Mouse (Mus musculus) CH12.LX (cell line): ENCODE data around the gene Prr15. TPM values are rescaled to one million over a fixed set of nuclear protein-coding genes. Genes with fewer than 3 reads are reported as not detected.
A peak's percentile ranks its signal among the peaks of the same experiment; 100 is the strongest.

ENCODE experiments used
- DNase-seq: peaks from one replicate; pipeline ENCODE4 v3.0.0-alpha.2; 2013; ENCODE audit errors: extremely low read depth
- H3K27ac ChIP-seq: 2 replicates; pipeline ENCODE4 v1.5.1; 2012; ENCODE audit warnings: low read depth, mild to moderate bottlenecking, control low read depth, moderate library complexity; ENCODE audit not compliant: insufficient read depth
- H3K27me3 ChIP-seq: replicated peaks from 2 replicates; pipeline ENCODE3; 2012; ENCODE audit warnings: inconsistent platforms
- H3K36me3 ChIP-seq, 2 experiments: replicated peaks in 1 of 2; 2 replicates each; pipeline versions ENCODE3 to v1.6.1; 2012; ENCODE audit warnings: inconsistent platforms in 1 of 2, low read length in 1 of 2, mild to moderate bottlenecking in 1 of 2, mixed read lengths in 1 of 2, moderate library complexity in 1 of 2; ENCODE audit not compliant: control insufficient read depth in 1 of 2, insufficient read depth in 1 of 2
- H3K4me1 ChIP-seq, 2 experiments: 2 replicates each; pipeline ENCODE4 v1.6.1; 2012; ENCODE audit warnings: inconsistent platforms in 1 of 2, moderate library complexity in 1 of 2; ENCODE audit not compliant: insufficient read depth in 2 of 2, control insufficient read depth in 1 of 2
- H3K4me2 ChIP-seq: 2 replicates; pipeline ENCODE4 v1.6.1; 2012; ENCODE audit warnings: low read depth, mild to moderate bottlenecking, control low read depth; ENCODE audit not compliant: poor library complexity, insufficient read depth, severe bottlenecking
- H3K4me3 ChIP-seq, 3 experiments: fragments of 150-350 bp in 1 of 3; sonication (generic) in 1 of 3; replicated peaks in 1 of 3; 2 replicates each; pipeline versions ENCODE3 to v1.5.1; 2011 to 2012; ENCODE audit warnings: low read depth in 2 of 3, low read length in 2 of 3, mild to moderate bottlenecking in 2 of 3, moderate library complexity in 2 of 3, control low read depth in 1 of 3, improper control_type of control experiment in 1 of 3, inconsistent platforms in 1 of 3, mixed read lengths in 1 of 3; ENCODE audit not compliant: poor library complexity in 1 of 3
- H3K79me2 ChIP-seq: replicated peaks from 2 replicates; pipeline ENCODE4 v1.6.1; 2012; ENCODE audit warnings: mild to moderate bottlenecking, moderate library complexity; ENCODE audit not compliant: control insufficient read depth, poor library complexity, insufficient read depth, severe bottlenecking; ENCODE audit errors: extremely low read depth
- H3K9ac ChIP-seq: 2 replicates; pipeline ENCODE4 v1.6.1; 2012; ENCODE audit warnings: low read depth, mild to moderate bottlenecking, control low read depth, moderate library complexity; ENCODE audit not compliant: insufficient read depth
- H3K9me3 ChIP-seq: replicated peaks from 2 replicates; pipeline ENCODE3; 2012; ENCODE audit warnings: low read length, inconsistent platforms, mixed read lengths
- BHLHE40 ChIP-seq: IDR thresholded peaks from 2 replicates; pipeline ENCODE4 v1.6.1; 2011; ENCODE audit warnings: mild to moderate bottlenecking, low read depth, low read length, improper control_type of control experiment
- CHD1 ChIP-seq: IDR thresholded peaks from 2 replicates; pipeline ENCODE4 v1.6.1; 2012; ENCODE audit warnings: low read depth, low read length, improper control_type of control experiment, inconsistent platforms
- CHD2 ChIP-seq: IDR thresholded peaks from 2 replicates; pipeline ENCODE4 v1.6.1; 2011; ENCODE audit warnings: low read length, improper control_type of control experiment
- CTCF ChIP-seq, 2 experiments: IDR thresholded peaks in 1 of 2; conservative IDR thresholded peaks in 1 of 2; 2 replicates each; pipeline ENCODE4 v1.5.1; 2011 to 2012; ENCODE audit warnings: low read depth in 2 of 2, low read length in 2 of 2, improper control_type of control experiment in 1 of 2, inconsistent platforms in 1 of 2, mild to moderate bottlenecking in 1 of 2, moderate library complexity in 1 of 2
- E2F4 ChIP-seq: IDR thresholded peaks from 2 replicates; pipeline ENCODE4 v1.6.1; 2011; ENCODE audit warnings: low read depth, low read length, improper control_type of control experiment; ENCODE audit not compliant: insufficient replicate concordance
- ETS1 ChIP-seq: conservative IDR thresholded peaks from 2 replicates; pipeline ENCODE4 v1.6.1; 2012; ENCODE audit warnings: low read depth, mild to moderate bottlenecking, inconsistent platforms, low read length, improper control_type of control experiment, moderate library complexity
- HCFC1 ChIP-seq: IDR thresholded peaks from 2 replicates; pipeline ENCODE4 v1.6.1; 2012; ENCODE audit warnings: low read depth, mild to moderate bottlenecking, inconsistent platforms, low read length, improper control_type of control experiment
- IRF4 ChIP-seq: IDR thresholded peaks from 2 replicates; pipeline ENCODE4 v1.6.1; 2014; ENCODE audit warnings: low read depth, mild to moderate bottlenecking, inconsistent platforms, low read length, improper control_type of control experiment
- MAFK ChIP-seq: IDR thresholded peaks from 2 replicates; pipeline ENCODE4 v1.6.1; 2011; ENCODE audit warnings: low read length, improper control_type of control experiment; ENCODE audit not compliant: insufficient replicate concordance
- MEF2A ChIP-seq: IDR thresholded peaks from 2 replicates; pipeline ENCODE4 v1.6.1; 2014; ENCODE audit warnings: low read depth, mild to moderate bottlenecking, inconsistent platforms, low read length, improper control_type of control experiment, borderline replicate concordance
- MXI1 ChIP-seq: IDR thresholded peaks from 2 replicates; pipeline ENCODE4 v1.6.1; 2011; ENCODE audit warnings: mild to moderate bottlenecking, low read depth, low read length, improper control_type of control experiment
- MYC ChIP-seq: IDR thresholded peaks from 2 replicates; pipeline ENCODE4 v1.6.1; 2011; ENCODE audit warnings: low read depth, mild to moderate bottlenecking, improper control_type of control experiment, low read length
- NELFE ChIP-seq: IDR thresholded peaks from 2 replicates; pipeline ENCODE4 v1.6.1; 2011; ENCODE audit warnings: low read depth, low read length, improper control_type of control experiment
- PAX5 ChIP-seq: IDR thresholded peaks from 2 replicates; pipeline ENCODE4 v1.6.1; 2012; ENCODE audit warnings: low read length, inconsistent platforms, mixed read lengths
- POLR2AphosphoS2 ChIP-seq: IDR thresholded peaks from 2 replicates; pipeline ENCODE4 v1.6.1; 2011; ENCODE audit warnings: low read depth, low read length, improper control_type of control experiment
- RAD21 ChIP-seq: IDR thresholded peaks from 2 replicates; pipeline ENCODE4 v1.6.1; 2011; ENCODE audit warnings: low read depth, mild to moderate bottlenecking, low read length, improper control_type of control experiment, moderate library complexity
- RCOR1 ChIP-seq: conservative IDR thresholded peaks from 2 replicates; pipeline ENCODE4 v1.6.1; 2012; ENCODE audit warnings: low read depth, mild to moderate bottlenecking, inconsistent platforms, low read length, improper control_type of control experiment
- SIN3A ChIP-seq: IDR thresholded peaks from 2 replicates; pipeline ENCODE4 v1.6.1; 2012; ENCODE audit warnings: low read length, improper control_type of control experiment, inconsistent platforms
- SMC3 ChIP-seq: IDR thresholded peaks from 2 replicates; pipeline ENCODE4 v1.6.1; 2011; ENCODE audit warnings: low read depth, low read length, improper control_type of control experiment
- TBP ChIP-seq: conservative IDR thresholded peaks from 2 replicates; pipeline ENCODE4 v1.6.1; 2011; ENCODE audit warnings: low read depth, low read length, improper control_type of control experiment
- TCF12 ChIP-seq: IDR thresholded peaks from 2 replicates; pipeline ENCODE4 v1.6.1; 2014; ENCODE audit warnings: low read depth, mild to moderate bottlenecking, inconsistent platforms, low read length, improper control_type of control experiment
- USF1 ChIP-seq: IDR thresholded peaks from 2 replicates; pipeline ENCODE4 v1.6.1; 2014; ENCODE audit warnings: low read depth, mild to moderate bottlenecking, inconsistent platforms, low read length, improper control_type of control experiment
- USF2 ChIP-seq: conservative IDR thresholded peaks from 2 replicates; pipeline ENCODE4 v1.6.1; 2011; ENCODE audit warnings: low read depth, low read length, improper control_type of control experiment
- ZKSCAN1 ChIP-seq: IDR thresholded peaks from 2 replicates; pipeline ENCODE4 v1.6.1; 2012; ENCODE audit warnings: low read depth, inconsistent platforms, low read length, improper control_type of control experiment, borderline replicate concordance
- ZMIZ1 ChIP-seq: IDR thresholded peaks from 2 replicates; pipeline ENCODE4 v1.6.1; 2012; ENCODE audit warnings: low read depth, mild to moderate bottlenecking, inconsistent platforms, low read length, improper control_type of control experiment
- ZNF384 ChIP-seq: IDR thresholded peaks from 2 replicates; pipeline ENCODE4 v1.6.1; 2012; ENCODE audit warnings: low read depth, low read length, improper control_type of control experiment, inconsistent platforms
- dilution Hi-C: fragments of 300-500 bp; cut with MboI; formaldehyde crosslinking; loops from 2 replicates; pipeline ENCODE4 v1.14.3; 2020; ENCODE audit warnings: low sequenced_read_pairs; ENCODE audit not compliant: extremely low pct_unique_long_range_greater_than_20kb, extremely low pct_ligation_motif_present
- in situ Hi-C: fragments of 300-500 bp; cut with MboI; formaldehyde crosslinking; loops from 3 replicates; pipeline ENCODE4 v1.14.3; 2019; ENCODE audit warnings: low sequenced_read_pairs, low pct_ligation_motif_present, low pct_unique_long_range_greater_than_20kb, mixed read lengths
- polyA plus RNA-seq: library from polyadenylated mRNA; unstranded; fragments of >175 nt; gene quantifications from 2 replicates; pipeline ENCODE4 v1.2.1, GENCODE M21; 2012; ENCODE audit warnings: low read depth; ENCODE audit not compliant: insufficient read length
- total RNA-seq, 2 experiments: library from RNA; depleted of rRNA; stranded (reverse); fragments of 300-350 nt in 1 of 2; fragments of >200 nt in 1 of 2; gene quantifications; 2 replicates each; pipeline ENCODE4 v1.2.3; 2012 to 2014

Prr15 gene
- total and polyA plus RNA-seq, 3 experiments = not detected

- H3K4me1 ChIP-seq = peaks cover 7 to 39% of the 10 kb centered on the region in 2 experiments; a peak in 3 of 4 replicates
- H3K9me3 ChIP-seq = no peaks in the 10 kb centered on the region
- TF ChIP-seq PAX5 (no peak), MEF2A (no peak), POLR2AphosphoS2 (no peak), BHLHE40 (no peak), HCFC1 (no peak), CTCF (conservative IDR thresholded peaks at IDR 0.05 in 1 of 2, IDR thresholded peaks at IDR 0.05 in 1 of 2; ENCODE audit: low read depth in 2 of 2, low read length in 2 of 2) (no peak), SMC3 (no peak), ETS1 (no peak), MAFK (no peak), E2F4 (no peak), TCF12 (no peak), CHD2 (no peak), SIN3A (no peak), USF1 (no peak), RCOR1 (no peak), USF2 (no peak), ZKSCAN1 (no peak), RAD21 (no peak), NELFE (no peak)
Measured at GRCm38 (mm10) chr6:54332203-54332602, 6.6 kb downstream of the Prr15 start.

DNA sequence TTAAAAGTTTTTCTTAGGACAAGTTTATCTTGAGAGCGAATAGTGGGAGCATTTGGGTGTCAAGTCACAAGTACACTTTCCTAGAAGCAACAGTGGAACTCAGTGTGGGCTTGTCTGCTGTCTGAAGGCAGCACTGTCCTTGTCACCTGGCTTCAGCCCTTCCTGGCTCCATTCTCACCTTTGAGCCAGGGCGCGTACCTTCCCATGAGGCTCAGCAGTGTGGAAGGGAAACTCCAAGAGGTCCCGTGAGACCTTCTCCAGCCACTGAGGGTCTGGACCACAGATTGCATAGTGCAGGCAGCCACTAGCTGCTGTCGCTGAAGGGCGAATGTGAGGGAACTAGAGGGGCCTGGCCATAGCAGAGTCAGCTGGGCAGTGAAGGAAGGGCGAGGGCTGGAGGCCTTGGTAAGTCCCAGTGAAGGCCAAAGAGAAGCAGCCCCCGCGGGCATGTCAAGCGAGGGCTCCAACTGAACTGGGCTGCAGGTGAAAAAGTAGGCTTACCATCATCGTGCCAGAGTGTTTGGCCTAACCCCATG lies 7.5 kb downstream of the Prr15 start:
- peak; percentile 24 for DNase-seq
- no peak overlapping the region for H3K27ac ChIP-seq
- in situ Hi-C loops = no loop called here

More at GRCm38 (mm10) chr6:54332203-54332602, 6.6 kb downstream of the Prr15 start:
- no peak overlapping the region for H3K4me2 ChIP-seq
- in situ Hi-C loops (no loop called here), dilution Hi-C loops (no loop called here)
- H3K4me3 ChIP-seq = no peak overlapping the region
- no peaks in the 10 kb centered on the region for H3K79me2 ChIP-seq
- no peak overlapping the region for H3K27ac ChIP-seq
- no peak overlapping the region for H3K9ac ChIP-seq
- DNase-seq = no peak
- H3K36me3 ChIP-seq = no peaks in the 10 kb centered on the region
- H3K27me3 ChIP-seq = no peaks in the 10 kb centered on the region

More for the DNA sequence above, 7.5 kb downstream of the Prr15 start:
- dilution Hi-C loops = no loop called here
- Histone ChIP-seq H3K36me3 (no peaks in the 10 kb centered on the region), H3K4me2 (no peak overlapping the region), H3K27me3 (no peaks in the 10 kb centered on the region), H3K79me2 (no peaks in the 10 kb centered on the region), H3K9me3 (no peaks in the 10 kb centered on the region), H3K4me3 (no peak overlapping the region), H3K4me1 (peaks cover 7 to 39% of the 10 kb centered on the region in 2 experiments; a peak in 3 of 4 replicates), H3K9ac (no peak overlapping the region)
- TF ChIP-seq ZKSCAN1 (no peak), BHLHE40 (no peak), TBP (no peak), CHD2 (no peak), USF2 (no peak), MYC (no peak), ZMIZ1 (no peak), ETS1 (no peak), ZNF384 (no peak), IRF4 (no peak), MEF2A (no peak), MXI1 (no peak), CHD1 (no peak)
